Mouse (Mus musculus) bone marrow, adult 2 months (tissue): ENCODE results near the gene Ankrd1.

Experiments
- CTCF ChIP-seq: fragments of 200-500 bp; IDR thresholded peaks from 2 replicates; pipeline ENCODE4 v1.5.1; 2011; ENCODE audit warnings: low read length, control low read depth; ENCODE audit not compliant: control insufficient read depth, insufficient read depth
- POLR2A ChIP-seq: fragments of 200-500 bp; IDR thresholded peaks from 2 replicates; pipeline ENCODE4 v1.6.1; 2011; ENCODE audit warnings: low read depth, mild to moderate bottlenecking, control low read depth, low read length, borderline replicate concordance; ENCODE audit not compliant: control insufficient read depth

GRCm38 (mm10) chr19:36133064-36133463 is 13.2 kb upstream of the Ankrd1 start:
- TF ChIP-seq POLR2A = no peak
- TF ChIP-seq CTCF = no peak
